Mouse (Mus musculus): ENCODE measurements at regions not wholly inside any gene's neighbourhood (a gene's known extent, or its start where the extent isn't known, plus 50 kb on each side); places are given as distances from the start of the nearest gene placed in this dataset.
"Not testable (repeated sequence)": the region's sequence is repeated elsewhere in the genome, so short reads cannot be mapped to it uniquely, and the experiment has no call there.

DNA sequence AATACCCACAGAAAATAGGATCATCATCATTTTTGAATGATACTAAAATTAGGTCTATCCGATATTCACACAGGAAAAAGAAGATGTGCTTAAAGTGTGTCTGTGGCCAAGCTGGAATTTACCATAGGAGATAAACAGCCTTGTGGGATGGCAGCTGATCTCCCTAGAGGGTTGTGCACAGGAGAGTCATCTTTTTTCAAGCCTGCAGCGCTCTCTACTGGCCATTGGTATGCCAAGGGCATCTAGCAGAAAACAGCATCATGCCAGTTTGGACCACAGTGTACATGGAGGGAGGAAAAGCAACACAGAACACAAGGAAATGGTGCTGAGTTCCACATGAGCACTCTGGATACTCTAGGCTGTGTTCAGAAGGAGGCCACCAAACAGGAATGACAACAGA is 74.1 kb upstream of the Diaph3 start:
- DNase-seq (ENCODE audit: extremely low spot score, low read depth, low spot score): peak; percentile 12

DNA sequence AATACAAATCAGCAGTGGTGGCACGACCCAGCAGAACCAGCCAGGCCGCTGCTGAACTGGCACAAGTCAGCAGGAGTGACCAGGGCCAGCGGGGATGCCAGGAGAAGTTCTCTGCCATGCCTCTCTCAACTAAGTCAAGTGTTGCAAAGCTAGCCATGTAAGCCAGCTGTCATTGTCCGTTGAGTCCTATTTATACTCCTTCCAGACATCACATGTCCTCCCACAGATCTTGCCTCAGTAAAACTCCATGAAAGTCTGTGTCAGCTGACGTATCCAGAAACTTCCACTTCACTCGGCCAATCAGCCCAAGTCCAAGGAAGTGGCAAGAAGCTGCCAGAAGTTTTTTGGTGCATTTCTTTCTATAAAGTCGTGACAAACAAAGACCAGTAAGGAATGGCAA is 76.0 kb upstream of the Diaph3 start:
- DNase-seq (ENCODE audit: extremely low spot score, low read depth, low spot score): no peak

DNA sequence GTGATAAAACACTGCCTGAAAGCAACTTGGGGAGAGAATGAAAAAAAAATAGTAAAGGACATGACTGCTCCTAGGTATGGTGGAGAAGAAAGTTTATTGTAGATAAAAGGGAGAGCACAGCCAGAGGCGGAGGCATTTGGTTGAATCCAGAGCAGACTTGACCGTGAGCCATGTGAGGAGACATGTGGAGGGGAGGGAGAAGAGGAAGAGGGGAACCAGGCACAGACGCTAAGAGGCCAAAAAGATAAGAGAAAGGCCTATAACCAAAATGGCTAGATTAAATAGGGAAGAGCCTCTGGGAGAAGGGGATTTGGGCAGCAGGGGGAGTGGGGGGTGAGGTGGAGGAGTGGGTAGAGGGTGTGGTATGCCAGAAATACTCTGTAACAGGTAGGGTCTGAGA is 78.9 kb upstream of the Diaph3 start:
- no peak for DNase-seq (ENCODE audit: extremely low spot score, low read depth, low spot score)

DNA sequence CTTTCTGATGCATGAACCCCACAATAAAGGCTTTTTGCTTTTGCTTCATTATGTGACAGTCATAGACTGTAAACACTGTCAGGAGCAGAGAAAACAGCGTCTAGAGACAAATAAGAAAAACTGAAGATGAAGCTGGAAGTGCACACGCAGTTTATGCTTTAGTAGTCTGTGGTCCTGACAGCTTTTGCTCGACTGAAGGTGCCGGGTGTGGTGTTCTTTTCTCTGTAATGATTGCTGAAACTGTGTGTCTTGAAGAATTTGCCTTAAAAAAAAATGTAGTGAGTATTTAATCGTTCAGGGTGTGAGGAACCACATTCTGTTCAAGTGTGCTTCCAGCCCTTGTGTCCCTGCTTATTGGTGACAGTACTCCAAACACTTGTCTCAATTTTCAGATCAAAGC is 83.8 kb upstream of the Diaph3 start:
- DNase-seq (ENCODE audit: extremely low spot score, low read depth, low spot score): no peak

DNA sequence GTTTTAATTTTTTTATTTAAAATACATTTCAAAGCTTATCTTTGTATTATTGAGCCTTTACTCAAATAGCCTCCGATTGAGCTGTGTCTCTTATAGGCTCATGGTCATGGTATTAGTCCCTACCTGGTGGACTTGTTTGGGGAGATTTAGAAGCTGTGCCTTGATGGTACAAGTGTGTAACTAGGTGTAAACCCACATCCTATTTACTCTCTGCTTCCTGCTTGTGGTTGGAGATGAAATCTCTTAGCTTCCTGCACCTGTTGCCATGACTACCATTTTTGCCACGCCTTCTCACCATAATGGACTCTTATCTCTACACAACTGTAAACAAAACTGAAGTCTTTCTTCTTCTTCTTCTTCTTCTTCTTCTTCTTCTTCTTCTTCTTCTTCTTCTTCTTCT is 108.2 kb upstream of the Diaph3 start:
- DNase-seq (ENCODE audit: extremely low spot score, low read depth, low spot score): no peak

DNA sequence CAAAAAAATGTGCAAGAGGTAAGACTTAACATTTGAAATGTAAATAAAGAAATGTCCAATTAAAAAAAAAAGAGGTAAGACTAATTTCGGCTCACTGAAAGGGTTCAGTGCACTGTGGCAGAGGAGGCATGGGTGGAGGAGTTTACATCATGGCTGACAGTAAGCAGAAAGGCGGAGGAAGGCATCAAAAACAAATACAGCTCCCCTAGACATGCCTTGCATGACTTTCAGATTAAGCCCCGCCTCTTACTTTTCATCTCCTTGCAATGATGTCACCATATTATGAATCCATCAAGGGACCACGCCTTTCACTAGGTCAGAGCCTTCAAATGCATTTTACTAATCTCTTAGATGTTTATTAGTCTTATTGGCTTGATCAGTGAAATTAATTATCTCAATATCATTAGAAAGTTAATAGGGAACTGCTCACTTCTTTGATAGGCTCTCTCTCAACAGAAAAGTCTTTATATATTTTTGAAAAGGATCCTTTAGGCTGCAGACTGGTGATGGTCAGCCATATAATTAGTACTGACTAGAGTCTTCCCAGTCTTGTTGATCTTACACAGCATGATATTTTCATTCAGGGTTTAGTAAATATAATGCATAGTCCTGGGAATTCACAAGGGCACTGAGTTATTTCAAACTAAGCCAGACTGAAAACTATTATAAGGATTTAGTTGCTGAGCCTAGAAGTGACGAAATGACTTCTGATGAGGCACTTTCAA is 114.6 kb upstream of the Diaph3 start:
- DNase-seq (ENCODE audit: extremely low spot score, low read depth, low spot score): no peak

DNA sequence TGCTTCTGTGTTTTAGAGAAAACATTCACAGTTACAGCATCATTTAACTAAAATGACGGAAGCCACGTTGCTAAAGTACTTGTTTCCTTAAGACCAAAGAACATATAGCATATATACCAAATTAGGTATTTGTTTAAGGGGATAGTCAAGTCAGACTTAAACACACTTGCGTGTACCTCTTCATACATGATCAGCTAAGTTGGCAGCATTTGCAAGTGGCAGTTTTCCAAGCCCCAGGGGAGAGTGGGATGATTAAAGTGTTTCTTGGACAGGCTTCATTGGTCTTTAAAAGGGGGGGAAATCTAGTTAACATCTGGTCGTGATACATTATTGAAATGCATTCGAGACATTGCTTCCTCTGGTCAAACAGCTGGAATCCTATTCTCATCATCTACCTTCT is 120.7 kb upstream of the Diaph3 start:
- no peak for DNase-seq (ENCODE audit: extremely low spot score, low read depth, low spot score)

- no peak for DNase-seq (ENCODE audit: extremely low spot score, low read depth, low spot score)
These were observed 123.8 kb upstream of the Diaph3 start for GRCm38 (mm10) chr14:87264826-87265225.

DNA sequence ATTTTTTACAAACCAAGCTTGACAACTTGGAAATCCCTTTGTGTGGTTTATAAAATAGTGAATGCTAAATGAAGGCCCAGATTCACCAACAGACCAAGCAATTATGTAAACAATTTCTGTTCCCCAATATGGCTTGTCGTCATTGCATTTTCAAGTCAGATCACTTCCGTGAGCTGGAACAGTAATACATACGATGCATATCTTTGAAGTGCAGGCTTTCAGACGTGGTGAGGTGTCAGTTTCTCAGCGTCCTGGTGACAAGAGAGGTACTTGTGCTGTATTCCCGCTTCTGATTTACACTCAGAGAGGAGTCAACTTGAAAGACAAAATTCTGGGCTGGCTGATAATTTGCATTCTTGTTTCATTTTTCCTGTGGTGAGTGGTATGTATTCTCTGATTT is 125.3 kb upstream of the Diaph3 start:
- DNase-seq (ENCODE audit: extremely low spot score, low read depth, low spot score): no peak

DNA sequence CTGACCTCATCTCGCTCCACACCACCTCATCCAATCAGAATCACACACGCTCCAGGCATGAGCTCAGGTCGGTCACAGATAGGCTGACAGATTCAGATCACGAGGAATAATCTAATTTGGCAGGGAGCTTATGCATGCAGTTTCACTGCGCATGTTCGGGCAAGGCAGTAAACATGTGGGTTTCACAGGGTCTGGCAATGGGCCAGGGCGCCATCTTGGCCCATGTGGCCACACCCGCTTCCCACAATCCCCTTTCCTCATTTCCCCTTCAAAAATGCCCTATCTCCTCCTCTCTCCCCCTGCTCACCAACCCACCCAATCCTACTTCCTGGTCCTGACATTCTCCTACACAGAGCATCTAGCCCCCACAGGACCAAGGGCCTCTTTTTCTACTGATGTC is 127.2 kb upstream of the Tdrd3 start:
- not testable (repeated sequence) for DNase-seq (ENCODE audit: extremely low spot score, low read depth, low spot score)

GRCm38 (mm10) chr14:87289708-87290243 is 126.7 kb upstream of the Tdrd3 start:
- no peak for DNase-seq (ENCODE audit: extremely low spot score, low read depth, low spot score)

DNA sequence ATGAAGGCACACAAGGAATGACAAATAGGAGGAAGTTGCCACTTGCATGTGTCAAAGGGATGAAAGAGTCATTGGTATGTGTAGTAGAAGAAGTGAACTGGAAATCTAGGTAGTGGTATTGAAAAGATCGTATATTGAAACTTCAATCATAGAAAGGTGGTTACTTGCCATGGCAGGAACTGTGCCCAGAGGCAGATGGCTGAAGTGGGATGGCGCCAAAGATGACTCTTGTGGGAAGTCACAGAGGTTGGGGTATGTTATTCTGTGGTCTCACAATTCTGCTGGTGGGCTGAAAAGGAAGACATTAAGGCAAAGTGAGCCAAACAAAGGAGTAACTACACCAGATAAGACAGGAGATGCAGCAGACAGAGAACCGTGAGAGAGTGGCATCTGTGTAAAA is 121.2 kb upstream of the Tdrd3 start:
- DNase-seq (ENCODE audit: extremely low spot score, low read depth, low spot score): no peak

GRCm38 (mm10) chr14:87297160-87297559 is 119.3 kb upstream of the Tdrd3 start:
- no peak for DNase-seq (ENCODE audit: extremely low spot score, low read depth, low spot score)

GRCm38 (mm10) chr14:87300838-87301237 is 115.6 kb upstream of the Tdrd3 start:
- no peak for DNase-seq (ENCODE audit: extremely low spot score, low read depth, low spot score)

DNA sequence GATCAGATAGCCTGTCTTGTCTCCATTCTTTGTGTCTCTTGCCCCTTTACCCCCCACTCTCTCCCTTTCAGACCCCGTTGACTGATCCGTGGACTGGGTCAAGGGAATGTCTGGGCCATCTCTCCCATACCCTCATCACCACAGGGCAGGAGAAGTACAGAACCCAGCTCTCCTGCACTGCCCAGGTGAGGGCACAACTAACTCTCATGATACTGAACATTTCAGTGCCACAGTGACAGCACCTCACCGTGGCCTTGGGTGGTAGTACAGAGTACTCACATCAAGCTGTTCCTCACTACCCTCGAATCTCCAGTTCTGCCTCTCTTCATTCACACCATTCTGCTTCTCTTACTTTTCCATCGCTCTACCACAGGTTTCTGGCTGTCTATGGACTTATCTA is 114.9 kb upstream of the Tdrd3 start:
- DNase-seq (ENCODE audit: extremely low spot score, low read depth, low spot score): no peak

DNA sequence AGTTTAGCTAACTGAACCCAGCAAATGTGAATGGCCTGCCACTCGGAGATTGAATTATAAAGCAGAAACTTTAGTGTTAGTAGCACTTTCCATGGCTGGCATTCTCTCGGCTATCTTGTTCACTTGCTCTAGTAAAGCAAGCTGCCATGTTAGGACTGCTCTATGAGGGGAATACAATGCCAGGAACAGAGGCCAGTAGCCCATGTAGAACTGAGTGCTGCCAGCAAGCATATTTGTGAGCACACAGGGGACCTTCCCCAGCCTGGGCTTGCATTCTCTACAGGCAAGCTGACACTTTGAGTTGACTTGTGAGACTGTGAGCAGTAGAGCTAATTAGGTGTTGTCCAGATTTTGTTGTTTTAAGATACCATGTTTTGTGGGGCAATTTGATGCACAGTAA is 111.0 kb upstream of the Tdrd3 start:
- peak; percentile 33 for DNase-seq (ENCODE audit: extremely low spot score, low read depth, low spot score)

- DNase-seq (ENCODE audit: extremely low spot score, low read depth, low spot score): peak; percentile 64
These were observed 110.4 kb upstream of the Tdrd3 start for GRCm38 (mm10) chr14:87306011-87306410.

DNA sequence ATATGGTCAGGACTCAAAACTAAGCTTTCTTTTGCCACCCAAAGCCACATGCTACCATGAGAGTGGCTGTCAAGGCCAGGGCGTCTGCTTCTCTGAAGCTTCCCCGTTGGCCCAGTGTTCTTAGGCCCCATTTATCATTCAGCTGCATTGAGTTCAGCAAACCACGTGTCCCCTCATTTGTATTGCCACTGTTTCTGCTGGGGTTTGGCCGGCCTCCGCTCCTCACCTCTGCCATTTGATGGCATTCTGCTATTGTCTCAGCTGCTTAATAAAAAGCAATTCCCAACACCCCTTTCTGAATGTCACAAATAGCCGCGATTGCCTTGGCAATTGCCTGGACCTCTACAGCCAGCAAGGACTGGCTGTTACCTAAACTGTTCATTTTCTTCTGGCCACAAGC is 108.4 kb upstream of the Tdrd3 start:
- DNase-seq (ENCODE audit: extremely low spot score, low read depth, low spot score): no peak

DNA sequence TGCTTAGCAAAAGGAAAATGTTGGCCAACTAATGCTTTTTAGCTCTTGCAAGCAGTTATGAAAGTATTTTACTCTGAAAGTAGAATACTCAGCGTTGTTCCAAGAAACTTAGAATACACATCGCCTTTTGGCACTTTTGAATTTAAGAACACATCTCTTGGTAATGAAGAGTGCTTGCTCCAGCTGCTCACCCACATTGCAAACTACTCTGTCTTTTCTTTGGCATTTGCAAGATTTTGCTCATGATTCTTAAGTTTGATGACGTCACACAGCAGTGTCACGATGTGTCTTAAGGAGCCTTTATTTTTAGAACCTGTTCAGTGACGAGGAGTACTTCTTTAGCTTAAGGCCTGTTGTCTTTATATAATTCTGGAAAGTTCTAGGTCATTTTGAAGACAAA is 104.1 kb upstream of the Tdrd3 start:
- no peak for DNase-seq (ENCODE audit: extremely low spot score, low read depth, low spot score)

- DNase-seq (ENCODE audit: extremely low spot score, low read depth, low spot score): peak; percentile 76
These were observed 101.3 kb upstream of the Tdrd3 start for GRCm38 (mm10) chr14:87314999-87315732.

GRCm38 (mm10) chr14:87327841-87328240 is 88.6 kb upstream of the Tdrd3 start:
- no peak for DNase-seq (ENCODE audit: extremely low spot score, low read depth, low spot score)

DNA sequence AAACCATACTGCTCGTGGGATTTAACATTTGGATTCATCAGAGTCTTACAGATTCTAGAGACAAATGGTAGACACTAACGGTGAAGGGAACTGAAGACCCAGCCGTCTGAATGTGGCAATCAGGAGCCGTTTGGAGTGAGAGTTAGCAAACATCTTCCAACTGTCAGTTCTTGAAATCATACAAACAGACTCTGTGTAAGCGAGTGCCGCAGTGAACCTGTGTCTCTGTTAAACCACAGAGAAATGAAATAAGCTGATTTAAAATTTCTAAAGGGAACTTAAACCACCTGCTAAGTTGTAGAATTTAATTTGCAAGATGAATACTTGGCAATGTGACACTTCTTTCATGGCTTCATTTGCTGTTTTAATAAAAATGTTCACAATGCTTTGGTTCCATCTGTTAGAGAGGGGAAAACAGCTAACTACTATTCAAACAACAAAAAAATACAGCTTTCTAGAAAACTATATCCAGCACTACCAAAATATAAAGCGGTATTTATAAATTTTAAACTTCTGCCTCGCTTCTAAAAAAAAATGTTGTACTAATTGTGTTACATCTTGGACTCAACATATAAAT is 78.4 kb upstream of the Tdrd3 start:
- DNase-seq (ENCODE audit: extremely low spot score, low read depth, low spot score): no peak

All from hindlimb bud, embryonic 11.5 days (tissue).